Mouse (Mus musculus) urinary bladder, postnatal 4 days (tissue): Measurements from ENCODE around the gene Foxm1.

Source experiments
- DNase-seq, 2 experiments: peaks; one replicate each; pipeline ENCODE4 v3.0.0; 2021 to 2022; ENCODE audit warnings: low spot score in 2 of 2

The Foxm1 gene

DNA sequence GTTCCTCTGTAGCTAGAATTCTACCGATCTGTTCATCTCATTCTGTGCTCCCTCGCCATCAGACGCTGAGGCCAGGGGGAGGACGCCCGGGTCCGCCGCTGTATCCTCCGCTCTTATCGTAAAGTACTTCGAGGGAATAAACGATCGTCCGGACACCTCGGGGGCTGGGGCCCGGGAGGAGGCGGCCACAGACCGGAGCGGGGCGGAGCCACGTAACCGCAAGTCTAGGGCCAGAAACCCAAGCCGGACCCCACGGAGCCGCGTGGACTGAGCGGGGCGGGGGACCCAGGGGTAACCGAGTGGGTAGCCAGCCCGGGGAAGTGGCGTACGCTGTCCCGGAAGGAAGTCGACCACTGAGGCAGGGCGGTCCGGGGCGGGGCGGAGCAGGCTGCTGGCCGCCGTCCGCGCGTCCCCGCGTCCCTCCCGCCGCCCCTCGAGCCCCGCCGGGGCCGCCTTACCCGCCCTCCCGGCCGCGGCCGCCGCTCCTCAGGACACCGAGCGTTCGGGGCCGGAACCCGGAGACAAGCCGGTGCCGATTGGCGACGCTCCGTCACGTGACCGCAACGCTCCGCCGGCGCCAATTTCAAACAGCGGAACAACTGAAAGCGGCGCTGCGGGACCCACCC is at the start of gene Foxm1, which contains the start of gene Rhno1:
TSS of gene Foxm1 (plus strand) at position 587 of the 626 bp plus-strand sequence.
TSS of gene Rhno1 (minus strand) at position 531 of the 626 bp plus-strand sequence.
- DNase-seq = peak; percentile 78 to 87

- DNase-seq = no peak
Measured at GRCm38 (mm10) chr6:128314796-128315195, 48.0 kb upstream of the Foxm1 start.

- no peak for DNase-seq
Measured at GRCm38 (mm10) chr6:128315597-128315996, 47.2 kb upstream of the Foxm1 start.

GRCm38 (mm10) chr6:128318317-128318716 is 44.5 kb upstream of the Foxm1 start:
- DNase-seq = no peak

GRCm38 (mm10) chr6:128334397-128335124 is 28.2 kb upstream of the Foxm1 start:
- DNase-seq = peak; percentile 33 to 72

- DNase-seq = no peak
Measured at GRCm38 (mm10) chr6:128337467-128337866, 25.3 kb upstream of the Foxm1 start.

DNA sequence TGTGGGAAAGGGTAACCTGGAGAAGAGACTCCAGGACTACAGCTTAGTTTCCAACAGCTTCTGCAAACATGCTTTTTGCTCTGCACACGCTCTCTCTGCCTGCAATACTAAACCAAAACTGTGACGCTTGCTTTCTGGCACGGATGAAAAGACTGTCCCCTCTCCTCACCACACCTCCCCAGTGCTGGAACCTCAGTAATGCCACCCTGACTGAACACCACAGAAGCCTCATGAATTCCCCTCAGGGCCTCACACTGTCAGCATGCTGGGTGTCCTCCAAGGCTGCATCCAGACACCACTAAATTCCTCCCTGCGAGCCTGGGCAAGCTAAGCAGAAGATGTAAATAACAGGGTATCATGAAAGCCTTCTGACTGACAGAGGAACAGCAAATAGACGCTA is 23.9 kb upstream of the Foxm1 start:
- DNase-seq = no peak

DNA sequence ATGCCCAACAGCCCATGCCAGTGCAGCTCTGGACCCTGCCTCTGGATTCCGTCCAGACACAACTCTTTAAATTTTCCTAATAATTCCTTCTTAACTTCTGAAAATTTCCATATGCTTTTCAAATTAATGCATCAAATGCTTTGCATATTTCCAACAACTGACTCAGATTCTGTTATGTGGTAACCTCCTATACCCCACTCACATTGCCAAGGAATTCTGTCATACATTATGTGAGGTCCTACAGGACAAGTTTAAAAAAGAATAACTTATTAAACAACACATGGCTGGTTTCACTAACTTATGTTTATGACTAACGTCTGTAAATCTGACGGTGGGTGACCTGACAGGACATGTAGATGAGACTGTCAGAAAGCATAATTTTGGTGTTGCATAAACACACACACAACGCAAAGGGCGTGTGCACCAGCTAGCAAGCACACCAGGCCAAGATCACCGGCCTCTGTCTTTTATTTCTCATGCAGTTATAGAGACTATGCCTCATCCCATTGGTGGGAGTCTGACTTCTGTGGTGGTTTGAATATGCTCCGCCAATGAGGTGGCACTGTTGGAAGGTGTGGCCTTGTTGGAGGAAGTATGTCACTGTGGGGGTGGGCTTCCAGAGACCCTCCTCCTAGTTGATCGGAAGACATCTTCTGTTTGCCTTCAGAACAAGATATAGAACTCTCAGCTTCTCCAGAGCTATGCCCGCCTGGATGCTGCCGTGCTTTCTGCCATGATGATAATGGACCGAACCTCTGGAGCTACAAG is 20.6 kb upstream of the Foxm1 start:
- no peak for DNase-seq

DNA sequence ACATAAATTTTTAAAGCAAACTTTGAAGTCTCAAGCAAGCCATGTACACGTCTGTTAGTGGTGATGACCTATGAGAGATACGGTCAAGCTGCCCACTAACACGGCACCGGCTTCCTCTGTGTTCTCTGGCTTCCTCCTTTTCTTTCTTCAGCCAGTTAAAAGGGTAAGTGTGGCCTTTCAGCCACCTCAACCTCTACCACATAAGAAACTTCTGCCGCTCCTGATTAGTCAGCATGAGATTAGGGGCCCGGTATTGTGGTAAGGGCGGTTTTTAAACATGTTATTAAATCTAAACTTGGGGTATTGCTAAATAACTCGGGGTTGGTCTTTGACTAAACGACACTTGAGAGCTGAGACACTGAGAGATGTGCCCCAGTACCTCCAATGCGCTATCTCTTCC is 17.1 kb upstream of the Foxm1 start:
- no peak for DNase-seq

DNA sequence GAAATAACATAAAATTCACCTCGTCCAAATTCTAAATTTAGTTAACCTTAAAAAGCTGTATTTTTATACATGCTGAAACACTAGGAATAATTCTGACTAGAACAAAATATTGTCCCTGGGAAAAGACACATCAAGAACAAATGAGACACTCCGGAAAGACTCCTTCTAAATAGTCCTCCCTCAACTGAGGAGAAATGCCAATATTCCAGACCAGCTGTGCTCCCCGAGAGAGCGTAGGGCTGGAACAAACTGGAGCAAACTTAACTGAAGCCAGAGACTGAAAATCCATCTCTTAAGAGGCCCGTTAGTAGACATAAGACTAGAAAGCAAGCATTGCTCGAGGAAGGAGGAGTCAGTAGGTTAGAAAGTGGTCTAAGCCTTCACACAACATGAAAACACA is 16.0 kb upstream of the Foxm1 start:
- DNase-seq = no peak

DNA sequence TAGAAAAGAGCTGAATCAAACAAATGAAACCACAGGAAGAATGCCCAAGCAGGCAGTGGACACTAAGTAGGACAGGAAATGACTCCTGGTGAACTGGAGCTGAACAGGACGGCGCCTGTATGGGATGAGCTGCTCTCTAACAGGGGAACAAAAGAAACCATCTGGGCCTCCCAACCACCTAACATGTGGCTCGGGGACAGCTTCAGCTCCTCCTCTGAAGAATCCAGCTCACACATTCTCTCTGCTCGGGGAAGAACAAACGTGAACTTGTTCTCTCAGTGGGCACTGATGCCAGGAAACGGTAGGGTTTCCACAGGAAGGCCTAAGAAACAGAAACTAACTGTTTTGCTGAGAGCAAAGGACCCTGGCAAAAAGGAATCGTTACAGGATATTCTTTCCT is 13.1 kb upstream of the Foxm1 start:
- no peak for DNase-seq

GRCm38 (mm10) chr6:128354140-128354539 is 8.6 kb upstream of the Foxm1 start:
- DNase-seq = no peak

DNA sequence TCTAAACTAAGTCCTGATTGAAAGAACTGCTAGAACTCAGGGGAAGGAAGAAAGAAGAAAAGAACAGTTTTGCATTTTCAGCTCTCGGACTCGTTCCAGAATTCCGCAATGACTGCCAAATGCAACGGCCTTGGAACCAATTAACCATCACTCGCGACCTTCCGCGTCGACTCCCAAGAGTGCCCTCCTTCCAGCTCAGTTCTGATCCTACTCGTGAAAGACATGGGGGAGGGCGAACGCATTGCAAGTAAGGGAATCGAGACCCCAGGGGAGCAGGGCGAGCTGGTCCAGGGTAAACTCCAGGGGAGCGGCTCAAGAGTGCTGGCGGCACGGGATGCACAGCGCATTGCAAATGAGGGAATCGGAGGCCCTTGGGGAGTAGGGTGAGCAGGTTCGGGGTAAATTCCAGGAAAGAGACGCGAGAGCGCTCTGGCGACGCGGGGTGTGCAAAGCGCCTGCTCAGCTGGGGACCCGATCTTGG is 7.5 kb upstream of the Foxm1 start:
- peak in 1 of 2 experiments; percentile 40 for DNase-seq

- DNase-seq = peak; percentile 95 to 98
Measured at GRCm38 (mm10) chr6:128355726-128356416, 6.9 kb upstream of the Foxm1 start, which contains the start of gene Tulp3. Gene Tulp3, minus strand, starts transcription at chr6:128355851.

GRCm38 (mm10) chr6:128358999-128359398 is 3.8 kb upstream of the Foxm1 start:
- DNase-seq = no peak

DNA sequence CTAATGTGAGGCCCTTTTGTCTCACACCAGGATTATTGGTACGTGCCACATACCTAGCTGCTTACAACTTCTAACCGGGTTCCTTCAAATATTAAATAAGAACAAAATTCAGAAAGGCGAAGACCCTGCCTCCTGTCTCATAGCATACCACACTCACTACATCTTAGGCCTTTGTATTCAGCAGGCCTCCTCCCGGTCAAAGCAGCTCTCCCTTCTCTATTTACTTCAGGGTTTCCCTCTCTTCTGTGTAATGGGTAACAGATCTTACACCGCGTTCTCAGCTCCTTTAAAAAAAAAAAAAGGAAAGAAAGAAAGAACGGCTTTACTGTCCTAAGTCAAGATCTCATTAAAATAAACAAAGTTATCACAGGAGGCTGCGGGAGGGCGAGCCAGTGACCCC is 866 bp upstream of the Foxm1 start:
- no peak for DNase-seq

DNA sequence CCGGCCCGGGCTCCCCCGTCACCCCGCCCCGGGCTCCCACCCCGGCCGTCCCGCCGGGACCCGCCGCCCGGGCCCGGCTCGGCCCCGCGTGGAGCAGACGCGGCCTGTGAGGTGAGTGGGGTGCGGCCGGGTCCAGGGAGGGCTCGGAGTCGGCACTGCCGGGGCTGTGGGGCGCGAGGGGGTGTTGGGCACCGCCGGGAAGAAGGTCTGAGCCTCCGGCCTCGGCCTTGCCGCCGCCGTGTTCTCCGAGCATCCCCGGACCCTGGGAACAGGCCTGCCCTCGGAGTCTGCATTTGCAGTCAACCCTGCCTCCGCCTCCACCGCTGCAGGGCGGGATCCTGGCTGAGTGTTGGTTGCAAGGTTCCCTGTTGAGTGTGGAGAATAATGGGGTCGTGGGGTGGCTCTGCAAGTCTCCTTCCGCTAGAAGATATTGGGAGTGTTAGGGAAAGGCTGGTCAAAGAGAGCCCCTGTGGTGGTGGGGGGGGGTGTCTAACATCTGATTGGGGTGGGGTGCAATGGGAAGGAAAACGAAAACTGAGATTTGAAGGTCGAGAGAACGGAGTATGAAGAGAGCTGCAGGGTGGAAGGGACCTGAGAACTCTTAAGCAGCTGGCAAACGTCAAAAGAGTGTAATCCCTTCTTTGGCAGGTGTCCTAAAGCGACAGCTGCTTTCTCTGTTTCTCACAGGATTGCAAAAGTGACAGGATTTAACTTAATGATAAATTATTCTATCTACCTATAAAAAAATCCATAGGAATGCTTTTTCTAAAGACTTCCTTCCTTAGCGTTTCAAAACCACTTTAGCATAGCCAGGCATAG is 449 bp downstream of the Foxm1 start:
- DNase-seq = no peak

- DNase-seq = no peak
Measured at GRCm38 (mm10) chr6:128364721-128365120, 2.0 kb downstream of the Foxm1 start.

DNA sequence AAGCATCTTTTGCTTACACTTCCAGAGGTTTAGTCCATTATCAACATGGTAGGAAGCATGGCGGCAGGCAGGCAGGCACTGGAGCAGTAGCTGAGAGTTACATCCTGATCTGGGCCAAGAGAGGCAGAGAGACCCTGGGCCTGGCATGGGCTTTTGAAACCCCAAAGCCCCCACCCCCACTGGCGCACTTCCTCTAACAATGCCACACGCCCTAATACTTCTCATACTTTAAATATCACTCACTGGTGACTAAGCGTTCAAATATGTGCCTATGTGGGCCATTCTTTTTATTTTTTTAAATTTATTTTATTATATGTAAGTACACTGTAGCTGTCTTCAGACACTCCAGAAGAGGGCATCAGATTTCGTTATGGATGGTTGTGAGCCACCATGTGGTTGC is 3.7 kb downstream of the Foxm1 start:
- no peak for DNase-seq

DNA sequence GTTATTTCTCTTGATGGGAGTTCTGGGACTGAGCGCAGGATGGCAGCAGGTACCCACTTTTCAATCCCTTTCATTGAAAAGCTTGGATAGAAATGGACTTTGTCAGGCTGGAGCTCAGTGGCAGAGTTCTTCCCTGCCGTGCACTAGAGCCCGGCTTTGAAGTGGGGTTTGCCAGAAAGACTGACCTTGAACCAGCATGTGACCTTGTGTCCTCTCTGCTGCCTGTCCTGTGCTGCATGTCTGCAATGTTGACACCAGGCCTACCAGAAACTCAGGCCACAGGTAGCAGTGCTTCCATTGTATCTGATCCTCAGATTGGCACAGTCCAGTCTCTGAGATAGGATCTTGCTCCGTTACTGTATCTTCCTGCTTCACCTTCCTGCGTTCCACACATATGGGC is 7.3 kb downstream of the Foxm1 start:
- DNase-seq = no peak

GRCm38 (mm10) chr6:128375192-128375591 is 12.4 kb downstream of the Foxm1 start, which contains the start of the genes Tex52 and Gm44596:
Gene Tex52, plus strand, starts transcription at chr6:128375456.
Gene Gm44596, plus strand, starts transcription at chr6:128375503.
- no peak for DNase-seq
